Mouse (Mus musculus) left cerebral cortex, postnatal 25 days (tissue): Measurements from ENCODE around the gene Idua. TPM values are rescaled to one million over a fixed set of nuclear protein-coding genes. Genes with fewer than 3 reads are reported as not detected.
A peak's percentile ranks its signal among the peaks of the same experiment; 100 is the strongest.

Source experiments
- DNase-seq, 2 experiments: peaks; one replicate each; pipeline ENCODE4 v3.0.0; 2022; ENCODE audit warnings: low spot score in 2 of 2, mixed read lengths in 1 of 2
- intact Hi-C: fragments of 180-260 bp; cut with DNase I; formaldehyde crosslinking; loops from one replicate; pipeline ENCODE4 v1.15.1; 2025
- total RNA-seq, 2 experiments: library from RNA; stranded (reverse); gene quantifications; 2 replicates each; pipeline ENCODE4 v1.2.3; 2021

Gene Idua
- total RNA-seq, 2 experiments from 2014 or later, result 11.4 to 15.0 TPM

GRCm38 (mm10) chr5:108676772-108677498, 16.8 kb downstream of the Idua start:
- no peak for DNase-seq
- intact Hi-C loops, result loop anchor here (10.0 kb wide), 1 partner anchor 878 kb away; the partner anchor contains the start of gene Crlf2

GRCm38 (mm10) chr5:108677605-108678295, 17.6 kb downstream of the Idua start:
- intact Hi-C loops, result loop anchor here (10.0 kb wide), 1 partner anchor 877 kb away; the partner anchor contains the start of gene Crlf2
- peak; percentile 82 to 92 for DNase-seq

GRCm38 (mm10) chr5:108678296-108678854, 18.2 kb downstream of the Idua start:
- intact Hi-C loops, result loop anchor here (10.0 kb wide), 1 partner anchor 876 kb away; the partner anchor contains the start of gene Crlf2
- DNase-seq, result no peak

GRCm38 (mm10) chr5:108679909-108680308, 19.8 kb downstream of the Idua start:
- no peak for DNase-seq
- intact Hi-C loops, result loop anchor here (10.0 kb wide), 1 partner anchor 875 kb away; the partner anchor contains the start of gene Crlf2

- intact Hi-C loops, result no loop called here
Measured at GRCm38 (mm10) chr5:108680871-108681270, 20.7 kb downstream of the Idua start.

GRCm38 (mm10) chr5:108689091-108689490, 29.0 kb downstream of the Idua start:
- DNase-seq, result peak in 1 of 2 experiments; percentile 34
- intact Hi-C loops, result no loop called here

More at GRCm38 (mm10) chr5:108680871-108681270, 20.7 kb downstream of the Idua start:
- no peak for DNase-seq

GRCm38 (mm10) chr5:108691152-108691551, 31.0 kb downstream of the Idua start:
- DNase-seq, result no peak
- intact Hi-C loops, result loop anchor here (10.0 kb wide), 1 partner anchor 1404 kb away; the partner anchor contains the start of genes Gm35315 and Plcxd1

GRCm38 (mm10) chr5:108692271-108692670, 32.1 kb downstream of the Idua start, which contains the start of gene Fgfrl1:
Fgfrl1 (plus strand) TSS chr5:108692382.
- DNase-seq, result no peak
- intact Hi-C loops, result loop anchor here (10.0 kb wide), 1 partner anchor 1403 kb away; the partner anchor contains the start of genes Gm35315 and Plcxd1

- DNase-seq, result peak; percentile 67 to 70
- intact Hi-C loops, result loop anchor here (1.0 to 10.0 kb wide), 2 partner anchors 33 to 1401 kb away; partner anchors contain the start of genes Gm35315 and Plcxd1
Measured at GRCm38 (mm10) chr5:108693872-108694288, 33.7 kb downstream of the Idua start.

- intact Hi-C loops, result loop anchor here (1.0 to 10.0 kb wide), 2 partner anchors 33 to 1400 kb away; partner anchors contain the start of genes Gm35315 and Plcxd1
- no peak for DNase-seq
Measured at GRCm38 (mm10) chr5:108694352-108695261, 34.5 kb downstream of the Idua start.

GRCm38 (mm10) chr5:108695861-108696260, 35.7 kb downstream of the Idua start:
- DNase-seq, result no peak
- intact Hi-C loops, result loop anchor here (10.0 kb wide), 1 partner anchor 1399 kb away; the partner anchor contains the start of genes Gm35315 and Plcxd1

- intact Hi-C loops, result loop anchor here (10.0 kb wide), 1 partner anchor 1398 kb away; the partner anchor contains the start of genes Gm35315 and Plcxd1
- DNase-seq, result no peak
Measured at GRCm38 (mm10) chr5:108696542-108696941, 36.4 kb downstream of the Idua start.

- intact Hi-C loops, result loop anchor here (10.0 kb wide), 1 partner anchor 1397 kb away; the partner anchor contains the start of genes Gm35315 and Plcxd1
- DNase-seq, result peak; percentile 40 to 79
Measured at GRCm38 (mm10) chr5:108697341-108697753, 37.2 kb downstream of the Idua start.

- no peak for DNase-seq
- intact Hi-C loops, result no loop called here
Measured at GRCm38 (mm10) chr5:108700346-108700745, 40.2 kb downstream of the Idua start.

GRCm38 (mm10) chr5:108701341-108702021, 41.4 kb downstream of the Idua start:
- intact Hi-C loops, result no loop called here
- no peak for DNase-seq

GRCm38 (mm10) chr5:108703754-108704626, 43.9 kb downstream of the Idua start:
- no peak for DNase-seq
- intact Hi-C loops, result no loop called here

GRCm38 (mm10) chr5:108707758-108708157, 47.6 kb downstream of the Idua start:
- no peak for DNase-seq

More at GRCm38 (mm10) chr5:108707758-108708157, 47.6 kb downstream of the Idua start:
- intact Hi-C loops, result no loop called here
